Mouse (Mus musculus): ENCODE measurements around the gene Krtap1-4. TPM values are rescaled to one million over a fixed set of nuclear protein-coding genes. Genes with fewer than 3 reads are reported as not detected.

Krtap1-4 gene
- total and polyA plus RNA-seq, 3 experiments = not detected

DNA sequence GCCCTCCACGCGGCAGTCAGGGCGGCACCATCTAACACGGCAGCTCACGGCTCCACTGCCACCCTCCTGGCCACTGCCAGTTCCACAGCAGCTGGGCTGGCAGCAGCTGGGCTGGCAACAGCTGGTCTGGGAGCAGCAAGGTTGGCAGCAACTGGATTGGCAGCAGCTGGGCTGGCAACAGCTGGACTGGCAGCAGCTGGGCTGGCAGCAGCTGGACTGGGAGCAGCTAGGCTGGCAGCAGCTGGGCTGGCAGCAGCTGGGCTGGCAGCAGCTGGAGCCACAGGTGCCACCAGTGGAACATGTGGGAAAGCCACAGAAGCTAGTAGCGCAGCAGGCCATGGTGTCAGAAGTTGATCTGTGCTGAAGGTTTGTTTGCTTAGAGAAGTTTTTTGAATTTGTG is 7.5 kb upstream of the Krtap1-4 start, which contains the start of gene Krtap1-3:
Krtap1-3 (minus strand) TSS at position 359 of the 400 bp plus-strand sequence.
- dilution Hi-C loops (cut with MboI; ENCODE audit: extremely low pct_ligation_motif_present, extremely low pct_unique_long_range_greater_than_20kb, low sequenced_read_pairs) = no loop called here
- no peak within 1 kb of the TSS for H3K4me3 ChIP-seq (replicated peaks in 1 of 3; ENCODE audit: low read depth in 2 of 3, low read length in 2 of 3, poor library complexity in 1 of 3)

DNA sequence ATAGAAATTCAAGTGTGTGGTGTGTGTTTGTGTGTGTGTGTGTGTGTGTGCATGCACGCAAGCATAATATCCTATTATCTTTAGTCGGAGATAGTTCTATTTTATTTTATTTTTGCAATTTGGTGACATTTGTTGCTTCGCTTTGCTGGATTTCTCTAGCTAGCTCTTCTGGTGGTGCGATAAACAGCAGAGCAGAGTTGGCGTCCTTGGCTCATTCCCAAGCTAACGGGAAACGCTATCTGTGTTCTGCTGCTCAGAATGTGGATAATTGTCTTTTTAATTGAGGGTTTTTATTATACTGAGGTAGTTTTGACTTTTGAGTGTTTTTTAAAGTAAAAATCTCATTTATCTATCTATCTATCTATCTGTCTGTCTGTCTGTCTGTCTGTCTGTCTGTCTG is 1.6 kb upstream of the Krtap1-4 start:
- Histone ChIP-seq H3K4me1 (ENCODE audit: control insufficient read depth in 1 of 2, insufficient read depth in 2 of 2) (no peaks in the 10 kb centered on the region), H3K4me2 (ENCODE audit: insufficient read depth, low read depth, poor library complexity, severe bottlenecking) (no peak overlapping the region), H3K27me3 (replicated peaks) (peaks cover 67% of the 10 kb centered on the region), H3K9ac (ENCODE audit: insufficient read depth, low read depth) (no peak overlapping the region), H3K36me3 (replicated peaks in 1 of 2; ENCODE audit: control insufficient read depth in 1 of 2, insufficient read depth in 1 of 2, low read length in 1 of 2) (no peaks in the 10 kb centered on the region), H3K79me2 (replicated peaks; ENCODE audit: control insufficient read depth, extremely low read depth, insufficient read depth, poor library complexity, severe bottlenecking) (no peaks in the 10 kb centered on the region), H3K9me3 (replicated peaks; ENCODE audit: low read length) (peaks cover 4% of the 10 kb centered on the region), H3K27ac (ENCODE audit: insufficient read depth, low read depth) (no peak overlapping the region), H3K4me3 (replicated peaks in 1 of 3; ENCODE audit: low read depth in 2 of 3, low read length in 2 of 3, poor library complexity in 1 of 3) (no peak overlapping the region)
- TF ChIP-seq BHLHE40 (IDR thresholded peaks at IDR 0.05; ENCODE audit: low read depth, low read length) = no peak
- TF ChIP-seq SMC3 (IDR thresholded peaks at IDR 0.05; ENCODE audit: low read depth, low read length) = no peak
- no peak for TF ChIP-seq MAFK (IDR thresholded peaks at IDR 0.05; ENCODE audit: insufficient replicate concordance, low read length)
- in situ Hi-C loops (cut with MboI; ENCODE audit: low pct_ligation_motif_present, low pct_unique_long_range_greater_than_20kb, low sequenced_read_pairs) (no loop called here), dilution Hi-C loops (cut with MboI; ENCODE audit: extremely low pct_ligation_motif_present, extremely low pct_unique_long_range_greater_than_20kb, low sequenced_read_pairs) (no loop called here)
- no peak for DNase-seq (ENCODE audit: extremely low read depth)

More for the DNA sequence above, 7.5 kb upstream of the Krtap1-4 start, which contains the start of gene Krtap1-3:
- Histone ChIP-seq H3K36me3 (replicated peaks in 1 of 2; ENCODE audit: control insufficient read depth in 1 of 2, insufficient read depth in 1 of 2, low read length in 1 of 2) (no peaks in the 10 kb centered on the region), H3K27ac (ENCODE audit: insufficient read depth, low read depth) (no peak within 1 kb of the TSS), H3K9ac (ENCODE audit: insufficient read depth, low read depth) (no peak within 1 kb of the TSS), H3K9me3 (replicated peaks; ENCODE audit: low read length) (no peaks in the 10 kb centered on the region), H3K79me2 (replicated peaks; ENCODE audit: control insufficient read depth, extremely low read depth, insufficient read depth, poor library complexity, severe bottlenecking) (no peaks in the 10 kb centered on the region), H3K4me1 (ENCODE audit: control insufficient read depth in 1 of 2, insufficient read depth in 2 of 2) (no peaks in the 10 kb centered on the region), H3K4me2 (ENCODE audit: insufficient read depth, low read depth, poor library complexity, severe bottlenecking) (no peak within 1 kb of the TSS), H3K27me3 (replicated peaks) (peaks cover 80% of the 10 kb centered on the region)
- DNase-seq (ENCODE audit: extremely low read depth) = no peak
- TF ChIP-seq CHD1 (IDR thresholded peaks at IDR 0.05; ENCODE audit: low read depth, low read length) = no peak
- in situ Hi-C loops (cut with MboI; ENCODE audit: low pct_ligation_motif_present, low pct_unique_long_range_greater_than_20kb, low sequenced_read_pairs) = no loop called here

DNA sequence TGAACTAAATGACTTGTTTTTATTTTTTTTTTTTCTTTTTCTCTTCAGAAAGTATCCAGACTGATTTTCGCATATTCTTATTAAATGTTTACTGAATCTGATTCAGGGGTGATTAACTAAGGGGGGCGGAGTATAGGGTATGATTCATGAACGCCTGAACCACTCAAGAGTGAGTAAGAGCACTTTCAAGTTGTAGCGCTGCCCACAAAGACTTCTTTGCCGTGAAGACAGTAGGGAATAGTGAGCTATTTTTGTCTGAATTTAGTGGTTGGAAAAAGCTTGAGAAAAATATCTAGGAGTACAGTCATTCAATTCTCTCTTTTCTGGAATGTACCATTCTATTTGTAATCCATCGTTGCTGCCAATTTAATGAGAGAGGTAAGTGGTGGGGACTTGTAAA is 1.9 kb downstream of the Krtap1-4 start:
- no peaks in the 10 kb centered on the region for H3K36me3 ChIP-seq (replicated peaks in 1 of 2; ENCODE audit: control insufficient read depth in 1 of 2, insufficient read depth in 1 of 2, low read length in 1 of 2)
- no peaks in the 10 kb centered on the region for H3K79me2 ChIP-seq (replicated peaks; ENCODE audit: control insufficient read depth, extremely low read depth, insufficient read depth, poor library complexity, severe bottlenecking)
- peaks cover 4% of the 10 kb centered on the region for H3K9me3 ChIP-seq (replicated peaks; ENCODE audit: low read length)
- in situ Hi-C loops (cut with MboI; ENCODE audit: low pct_ligation_motif_present, low pct_unique_long_range_greater_than_20kb, low sequenced_read_pairs) = no loop called here
- no peak overlapping the region for H3K4me3 ChIP-seq (replicated peaks in 1 of 3; ENCODE audit: low read depth in 2 of 3, low read length in 2 of 3, poor library complexity in 1 of 3)
- no peak overlapping the region for H3K4me2 ChIP-seq (ENCODE audit: insufficient read depth, low read depth, poor library complexity, severe bottlenecking)
- H3K4me1 ChIP-seq (ENCODE audit: control insufficient read depth in 1 of 2, insufficient read depth in 2 of 2) = no peaks in the 10 kb centered on the region
- TF ChIP-seq E2F4 (IDR thresholded peaks at IDR 0.05; ENCODE audit: insufficient replicate concordance, low read depth, low read length) (no peak), TCF12 (IDR thresholded peaks at IDR 0.05; ENCODE audit: low read depth, low read length) (no peak), KAT2A (IDR thresholded peaks at IDR 0.05; ENCODE audit: insufficient replicate concordance, low read length) (no peak), MAX (IDR thresholded peaks at IDR 0.05; ENCODE audit: low read length) (no peak), CHD2 (IDR thresholded peaks at IDR 0.05; ENCODE audit: low read length) (no peak), SIN3A (IDR thresholded peaks at IDR 0.05; ENCODE audit: low read length) (no peak), BHLHE40 (IDR thresholded peaks at IDR 0.05; ENCODE audit: low read depth, low read length) (no peak), RCOR1 (conservative IDR thresholded peaks at IDR 0.05; ENCODE audit: low read depth, low read length) (no peak), CTCF (conservative IDR thresholded peaks at IDR 0.05 in 1 of 2, IDR thresholded peaks at IDR 0.05 in 1 of 2; ENCODE audit: low read depth in 2 of 2, low read length in 2 of 2) (no peak), ZC3H11A (IDR thresholded peaks at IDR 0.05; ENCODE audit: low read depth, low read length) (no peak)
- DNase-seq (ENCODE audit: extremely low read depth) = no peak
- dilution Hi-C loops (cut with MboI; ENCODE audit: extremely low pct_ligation_motif_present, extremely low pct_unique_long_range_greater_than_20kb, low sequenced_read_pairs) = no loop called here
- H3K9ac ChIP-seq (ENCODE audit: insufficient read depth, low read depth) = no peak overlapping the region
- H3K27me3 ChIP-seq (replicated peaks) = peaks cover 74% of the 10 kb centered on the region
- no peak overlapping the region for H3K27ac ChIP-seq (ENCODE audit: insufficient read depth, low read depth)

Data from CH12.LX (cell line).